Mouse (Mus musculus) hematopoietic stem cell, adult 5-6 weeks (primary cell): ENCODE results near the gene Ccr10. TPM values are rescaled to one million over a fixed set of nuclear protein-coding genes. Genes with fewer than 3 reads are reported as not detected.
A peak's percentile ranks its signal among the peaks of the same experiment; 100 is the strongest.
"Not testable (repeated sequence)": the region's sequence is repeated elsewhere in the genome, so short reads cannot be mapped to it uniquely, and the experiment has no call there.

Experiments used
- ATAC-seq, 2 experiments: fragments of 125-278 bp in 1 of 2; replicated peaks in 1 of 2; 2 replicates each; pipeline ENCODE4 v1.8.0; 2016 to 2017; ENCODE audit warnings: inconsistent platforms in 2 of 2, mild to moderate bottlenecking in 2 of 2, moderate number of reproducible peaks in 2 of 2, low read depth in 1 of 2, moderate TSS enrichment in 1 of 2; ENCODE audit not compliant: low FRiP score in 2 of 2, poor library complexity in 2 of 2, severe bottlenecking in 2 of 2, insufficient read depth in 1 of 2, low TSS enrichment in 1 of 2
- total RNA-seq: library from RNA; stranded (forward); fragments of 172-1452, 232-1000 nt; gene quantifications from 2 replicates; pipeline ENCODE4 v1.2.3, GENCODE M21; 2017

Gene Ccr10
- total RNA-seq, 1 experiment from 2014 or later: not detected

DNA sequence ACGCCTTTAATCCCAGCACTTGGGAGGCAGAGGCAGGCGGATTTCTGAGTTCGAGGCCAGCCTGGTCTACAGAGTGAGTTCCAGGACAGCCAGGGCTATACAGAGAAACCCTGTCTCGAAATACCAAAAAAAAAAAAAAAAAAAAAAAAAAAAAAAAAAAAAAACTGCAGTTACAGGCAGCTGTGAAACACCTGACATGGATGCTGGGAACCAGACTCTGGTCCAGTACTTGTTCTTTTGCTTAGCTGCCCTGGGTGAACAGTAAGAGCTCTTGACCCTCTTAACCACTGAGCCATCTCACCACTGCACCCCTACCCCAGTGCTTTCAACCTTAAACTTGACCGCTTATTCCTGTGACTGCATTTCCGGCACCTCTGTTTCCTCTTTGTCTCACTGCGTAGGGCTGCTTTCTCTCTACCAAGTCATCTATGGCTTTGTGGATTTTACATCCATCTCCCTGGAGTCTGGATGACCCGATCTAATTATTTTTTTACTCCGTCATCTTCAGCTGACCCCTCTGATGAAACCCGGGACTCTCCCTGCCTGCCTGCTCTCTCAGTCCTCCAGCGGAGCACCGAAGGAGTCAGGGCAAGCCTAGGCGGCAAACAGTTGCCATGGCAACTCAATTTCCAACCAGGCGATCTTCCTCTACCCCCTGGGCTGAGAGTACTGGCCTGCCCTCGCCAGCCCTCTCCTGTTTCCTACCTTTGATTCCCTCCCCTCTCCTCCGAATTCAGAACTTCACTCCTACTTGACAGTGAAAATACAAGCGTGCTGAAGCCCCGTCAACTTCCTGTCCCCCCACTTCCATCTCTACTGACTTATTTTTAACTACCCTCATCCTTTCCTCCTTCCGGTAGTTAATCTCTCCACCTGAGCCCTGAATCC is 31.7 kb downstream of the Ccr10 start:
- peak; percentile 77 to 80 for ATAC-seq

DNA sequence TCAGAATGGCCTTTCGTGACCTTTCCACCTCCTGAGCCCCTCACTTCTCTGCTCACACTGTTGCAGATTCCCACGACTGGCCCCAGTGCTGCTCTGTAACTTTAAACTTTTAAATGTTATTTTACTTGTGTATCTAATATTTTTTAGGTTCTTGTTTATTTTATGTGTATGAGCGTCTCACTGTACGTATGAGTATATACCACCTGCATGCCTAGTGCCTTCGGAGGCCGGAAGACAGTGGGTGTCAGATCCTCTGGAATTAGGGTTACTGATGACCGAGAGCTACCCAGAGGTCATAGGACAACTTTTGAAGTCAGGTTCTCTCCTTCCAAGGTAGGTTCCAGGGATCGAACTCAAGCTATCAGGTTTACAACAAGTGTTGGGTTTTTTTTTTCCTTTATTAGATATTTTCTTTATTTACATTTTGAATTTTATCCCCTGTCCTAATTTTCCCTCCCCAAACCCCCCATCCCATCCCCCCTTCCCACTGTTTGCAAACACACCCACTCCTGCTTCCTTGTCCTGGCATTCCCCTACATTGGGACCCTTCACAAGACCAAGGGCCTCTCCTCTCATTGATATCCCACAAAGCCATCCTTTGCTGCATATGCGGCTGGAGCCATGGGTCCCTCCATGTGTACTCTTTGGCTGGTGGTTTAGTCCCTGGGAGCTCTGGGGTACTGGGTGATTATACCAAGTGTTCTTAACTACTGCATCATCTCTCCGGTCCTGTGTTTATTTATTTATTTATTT is 32.9 kb downstream of the Ccr10 start:
- ATAC-seq: no peak

DNA sequence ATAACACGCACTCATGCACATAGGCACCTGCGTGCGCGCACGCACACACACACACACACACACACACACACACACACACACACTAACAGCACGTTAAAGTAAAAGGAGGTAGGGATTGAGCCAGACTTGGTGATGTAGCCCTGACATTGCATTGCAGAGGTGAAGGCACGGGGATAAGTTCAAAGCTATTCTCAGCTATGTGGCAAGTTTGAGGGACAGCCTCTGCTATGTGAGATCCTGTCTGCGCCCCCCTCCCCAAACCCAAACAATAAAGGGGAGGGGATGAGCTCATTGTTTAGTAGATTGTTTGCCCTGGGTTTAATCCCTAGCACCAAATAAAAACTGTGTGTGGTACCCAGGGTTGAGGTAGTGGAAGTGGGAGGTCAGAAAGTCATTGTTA is 34.2 kb downstream of the Ccr10 start:
- no peak for ATAC-seq

DNA sequence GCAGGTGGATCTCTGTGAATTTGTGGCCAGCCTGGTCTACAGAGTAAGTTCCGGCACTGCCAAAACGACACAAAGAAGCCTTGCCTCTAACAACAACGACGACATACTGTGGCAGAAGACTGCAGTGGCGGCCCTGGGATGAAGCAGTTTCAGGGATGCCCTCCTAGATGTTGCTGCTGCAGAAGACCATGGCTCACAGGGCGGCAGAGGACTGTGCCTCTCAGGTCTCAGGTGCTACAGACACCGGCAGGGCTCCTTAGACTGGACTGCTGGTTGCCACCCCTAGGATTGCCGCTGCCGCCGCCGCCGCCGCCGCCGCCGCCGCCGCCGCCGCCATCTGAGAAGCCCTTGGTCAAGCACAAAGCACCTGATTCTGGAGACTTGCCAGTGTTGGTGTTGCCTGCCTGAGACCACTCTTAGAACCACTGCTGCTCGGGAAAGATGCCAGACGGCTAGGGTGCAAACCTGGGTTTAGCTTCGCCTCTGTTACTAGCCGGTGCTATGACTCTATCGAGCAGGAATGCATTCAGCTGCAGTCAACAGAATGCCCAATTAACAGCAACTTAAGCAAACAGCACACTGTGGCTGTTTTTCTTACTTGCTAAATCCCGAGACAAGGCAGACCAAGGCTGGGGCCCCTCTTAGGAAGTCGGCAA is 35.0 kb downstream of the Ccr10 start:
- no peak for ATAC-seq

DNA sequence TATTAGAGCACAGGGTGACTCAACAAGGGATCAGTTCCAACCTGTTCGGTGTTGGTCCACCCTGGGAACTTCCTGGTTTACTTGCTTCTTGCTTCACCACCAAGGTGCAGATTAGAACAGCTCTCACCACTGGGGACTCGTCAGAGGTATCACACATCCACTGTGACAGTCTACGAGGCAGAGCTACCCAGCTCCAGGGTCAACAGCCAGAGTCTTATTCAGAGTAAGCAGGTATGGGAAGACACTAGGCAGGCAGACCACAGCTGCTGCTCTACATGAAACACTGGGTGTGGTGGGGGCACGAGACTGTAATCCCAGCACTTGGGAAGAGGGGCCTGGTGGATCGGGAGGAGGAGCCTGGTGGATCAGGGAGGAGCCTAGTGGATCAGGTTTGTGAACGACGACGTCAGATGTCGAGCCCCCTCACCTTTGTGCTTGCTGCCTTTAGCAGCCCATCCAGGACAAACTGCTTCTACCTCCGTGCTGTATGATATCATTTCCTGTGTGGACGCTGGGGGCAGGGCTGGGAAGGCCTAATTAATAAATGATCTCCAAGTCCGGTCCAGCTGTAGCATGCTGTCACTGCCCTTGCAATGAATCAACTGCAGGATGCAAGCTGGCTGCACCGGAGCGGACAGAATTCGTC is 36.6 kb downstream of the Ccr10 start:
- ATAC-seq: no peak

DNA sequence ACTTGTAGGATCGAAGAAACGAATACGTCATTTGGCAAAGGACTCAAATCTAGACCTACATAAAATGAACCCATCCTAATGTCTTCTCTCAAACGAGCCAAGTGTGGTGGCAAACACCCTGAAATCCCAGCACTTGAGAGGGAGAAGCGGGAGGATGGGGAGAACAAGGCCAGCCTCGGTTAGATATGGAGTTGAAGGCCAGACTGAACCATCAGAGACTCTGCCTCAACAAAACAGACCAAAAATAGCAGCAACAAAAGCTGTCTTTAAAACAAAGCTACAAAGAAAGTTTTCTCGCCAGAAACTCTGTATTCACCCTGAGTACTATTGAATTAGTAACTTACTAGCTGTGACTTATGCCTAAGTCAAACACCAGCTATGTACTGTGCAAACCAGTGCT is 38.2 kb downstream of the Ccr10 start:
- ATAC-seq: no peak

DNA sequence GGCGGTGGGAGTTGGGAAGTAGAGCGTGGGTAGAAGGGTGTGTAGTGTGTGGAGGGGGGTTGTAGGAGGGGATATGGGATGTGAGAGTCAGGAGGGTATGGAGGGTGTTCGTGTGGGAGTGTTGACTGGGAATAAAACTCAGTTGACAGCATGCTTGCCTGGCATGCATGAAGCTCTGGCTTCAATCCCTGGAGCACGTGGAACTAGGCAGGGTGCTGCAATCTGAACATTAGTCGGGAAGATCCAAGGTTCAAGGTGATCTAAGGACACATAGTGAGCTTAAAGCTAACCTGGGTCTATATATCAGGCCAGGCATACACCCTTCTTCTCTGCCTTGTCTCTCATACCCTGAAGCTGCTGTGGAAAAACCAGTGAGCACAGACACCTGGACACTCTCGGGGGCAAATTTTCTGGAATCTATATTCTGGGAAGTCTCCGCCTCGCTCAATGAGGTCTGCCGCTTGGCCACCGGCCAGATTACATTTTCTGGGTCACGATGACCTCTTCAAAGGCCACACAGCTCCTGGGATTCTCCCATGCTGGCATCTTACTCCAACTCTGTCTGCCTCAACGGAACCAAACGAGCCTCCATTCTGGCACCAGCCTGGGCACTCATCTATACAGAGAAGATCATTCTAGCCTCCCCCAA is 40.9 kb downstream of the Ccr10 start:
- ATAC-seq: no peak

- ATAC-seq: no peak
Observed at GRCm38 (mm10) chr11:101133037-101133436, 42.2 kb downstream of the Ccr10 start.

- ATAC-seq: no peak
Observed at GRCm38 (mm10) chr11:101131701-101132100, 43.5 kb downstream of the Ccr10 start.

GRCm38 (mm10) chr11:101131187-101131586 is 44.1 kb downstream of the Ccr10 start:
- no peak for ATAC-seq

DNA sequence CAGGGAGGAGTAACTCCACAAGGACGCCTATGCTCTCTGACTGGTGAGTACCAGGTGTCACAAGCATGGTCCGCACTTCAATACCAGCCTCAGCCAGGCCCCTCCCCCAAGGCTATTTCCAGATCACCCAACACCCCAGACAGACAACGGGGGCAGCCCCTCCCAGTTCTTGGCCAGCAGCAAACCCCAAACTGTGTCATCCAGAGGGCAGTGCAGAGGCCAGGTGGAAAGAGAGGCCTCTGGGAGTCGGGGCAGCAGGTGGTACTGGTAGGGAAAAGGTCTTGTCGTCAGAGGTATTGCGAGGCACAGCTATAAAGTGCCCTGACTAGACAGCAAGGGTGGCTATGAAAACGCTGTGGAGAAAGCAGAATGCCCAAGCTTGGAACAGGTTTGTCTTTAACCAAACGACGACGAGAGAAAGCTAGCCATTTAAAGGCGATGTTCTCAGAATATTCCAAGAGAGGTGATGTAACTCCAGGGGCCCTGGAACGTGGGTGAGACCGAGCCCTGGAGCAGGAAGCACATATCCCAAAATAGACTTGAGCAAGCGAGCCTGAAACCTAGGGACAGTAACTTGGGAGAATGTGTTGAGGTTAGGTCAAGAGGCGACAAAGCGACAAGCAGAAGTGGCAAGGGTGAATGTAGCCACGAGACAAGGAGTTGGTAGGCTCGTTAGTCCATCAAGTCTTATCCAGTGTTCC is 45.0 kb downstream of the Ccr10 start:
- ATAC-seq: no peak

GRCm38 (mm10) chr11:101128996-101129577 is 46.2 kb downstream of the Ccr10 start:
- ATAC-seq: no peak

GRCm38 (mm10) chr11:101127075-101127474 is 48.2 kb downstream of the Ccr10 start:
- ATAC-seq: no peak

- ATAC-seq: not testable (repeated sequence)
Observed at GRCm38 (mm10) chr11:101125008-101125407, 50.2 kb downstream of the Ccr10 start.

DNA sequence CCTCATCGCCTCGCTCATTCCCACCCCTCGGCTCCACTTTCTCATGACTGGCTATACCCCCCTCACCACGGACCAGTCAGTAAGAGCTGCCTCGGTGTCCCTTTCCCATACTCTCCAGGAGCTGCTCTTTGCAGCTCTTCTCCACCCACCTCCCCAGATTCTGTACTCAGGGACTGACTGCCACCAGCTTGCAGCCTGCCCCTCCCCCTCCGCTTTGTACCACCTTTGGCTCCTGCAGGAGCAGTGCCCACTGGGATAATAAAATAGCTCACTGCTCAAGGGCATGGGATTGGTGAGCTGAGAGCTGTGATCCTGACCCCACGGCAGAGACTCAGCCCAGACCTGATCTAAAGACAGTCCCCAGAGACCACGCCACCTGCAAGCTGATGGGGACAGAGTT is 50.7 kb downstream of the Ccr10 start:
- ATAC-seq: not testable (repeated sequence)
